Mouse (Mus musculus) left cerebral cortex, adult 9 months (tissue): ENCODE measurements at regions not wholly inside any gene's neighbourhood (a gene's known extent, or its start where the extent isn't known, plus 50 kb on each side); places are given as distances from the start of the nearest gene placed in this dataset.

Source experiments
- DNase-seq, 2 experiments: peaks; one replicate each; pipeline ENCODE4 v3.0.0; 2022; ENCODE audit warnings: low spot score in 2 of 2

GRCm38 (mm10) chr17:3962176-3962575, 266.1 kb upstream of the Nox3 start:
- no peak for DNase-seq

- no peak for DNase-seq
Measured at GRCm38 (mm10) chr17:3946540-3946939, 250.5 kb upstream of the Nox3 start.

GRCm38 (mm10) chr17:3936361-3936760, 240.3 kb upstream of the Nox3 start:
- no peak for DNase-seq

DNA sequence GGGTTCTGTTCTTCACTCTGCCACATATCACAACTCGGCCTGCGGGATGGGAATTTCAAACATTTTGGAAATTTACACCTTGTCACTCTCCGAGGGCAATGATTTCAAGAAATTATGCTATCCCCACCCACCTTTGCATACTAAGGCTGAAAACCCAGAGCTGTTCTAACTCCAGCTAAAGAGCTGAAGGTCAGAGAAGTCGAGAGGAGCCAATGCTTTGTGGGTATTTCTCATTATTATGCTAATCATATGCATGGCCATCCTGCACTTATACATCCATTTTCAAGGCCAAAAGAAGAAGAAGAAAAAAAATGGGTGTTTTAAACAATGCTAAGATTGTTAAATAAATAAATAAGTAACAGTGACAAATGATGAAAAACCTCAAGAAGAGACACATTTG, 237.1 kb upstream of the Nox3 start:
- no peak for DNase-seq

DNA sequence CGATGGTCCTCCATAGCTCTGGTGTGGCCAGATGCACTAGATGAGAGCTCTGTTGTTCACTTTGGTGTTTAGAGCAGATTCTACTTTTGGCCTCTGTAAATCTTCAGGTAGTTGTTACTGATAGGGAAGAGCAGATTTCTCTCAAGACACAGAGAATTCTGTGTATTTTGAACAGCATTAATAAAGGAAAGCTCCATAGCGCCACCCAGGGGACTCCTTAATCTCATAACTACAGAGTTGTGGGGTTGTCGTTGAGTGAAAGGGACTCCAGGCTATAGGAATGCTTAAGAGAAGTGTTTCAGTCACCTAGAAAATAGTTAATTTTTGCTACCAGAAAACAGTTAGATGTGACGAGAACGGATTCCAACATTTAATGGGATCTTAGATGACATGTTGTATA, 236.0 kb upstream of the Nox3 start:
- no peak for DNase-seq

DNA sequence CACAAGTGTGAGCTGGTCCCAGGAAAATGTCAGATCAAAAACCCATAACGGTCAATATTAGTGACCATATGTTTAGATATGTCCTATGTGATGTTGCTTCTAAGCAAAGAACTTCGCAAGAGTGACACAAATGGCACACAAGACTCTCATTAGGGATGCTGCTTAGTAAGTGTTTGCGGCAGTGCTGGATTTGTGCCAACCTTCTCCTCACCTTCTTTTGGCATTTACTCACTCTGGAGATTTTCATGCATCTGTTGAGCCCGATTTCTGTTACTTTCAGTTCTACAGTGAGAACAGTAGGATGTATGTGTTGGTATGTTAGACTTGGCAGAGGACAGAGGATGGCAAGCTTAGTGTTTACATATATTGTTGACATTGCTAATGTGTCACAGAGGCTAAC, 231.0 kb upstream of the Nox3 start:
- no peak for DNase-seq

GRCm38 (mm10) chr17:3920282-3920681, 224.2 kb upstream of the Nox3 start:
- no peak for DNase-seq

DNA sequence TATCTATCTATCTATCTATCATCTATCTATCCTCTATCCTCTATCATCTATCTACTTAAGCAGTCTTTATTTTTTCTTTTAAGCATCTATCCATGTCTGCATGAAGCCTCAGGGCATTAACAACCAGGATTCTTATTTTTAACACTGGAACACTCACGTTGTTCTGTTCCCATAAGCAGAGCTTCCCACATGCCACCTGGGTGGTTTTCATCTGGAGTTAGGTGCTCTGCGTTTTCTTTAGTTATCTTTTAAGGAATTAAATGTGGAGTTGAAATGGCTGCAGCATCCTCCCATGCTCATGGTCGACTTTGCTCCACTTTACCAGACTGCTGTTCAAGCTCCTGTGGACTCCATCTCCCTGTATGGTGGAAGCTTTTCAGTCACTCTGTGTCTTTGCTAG, 196.8 kb upstream of the Nox3 start:
- DNase-seq = peak; percentile 10 to 64

- no peak for DNase-seq
Measured at GRCm38 (mm10) chr17:3883146-3883545, 187.1 kb upstream of the Nox3 start.

DNA sequence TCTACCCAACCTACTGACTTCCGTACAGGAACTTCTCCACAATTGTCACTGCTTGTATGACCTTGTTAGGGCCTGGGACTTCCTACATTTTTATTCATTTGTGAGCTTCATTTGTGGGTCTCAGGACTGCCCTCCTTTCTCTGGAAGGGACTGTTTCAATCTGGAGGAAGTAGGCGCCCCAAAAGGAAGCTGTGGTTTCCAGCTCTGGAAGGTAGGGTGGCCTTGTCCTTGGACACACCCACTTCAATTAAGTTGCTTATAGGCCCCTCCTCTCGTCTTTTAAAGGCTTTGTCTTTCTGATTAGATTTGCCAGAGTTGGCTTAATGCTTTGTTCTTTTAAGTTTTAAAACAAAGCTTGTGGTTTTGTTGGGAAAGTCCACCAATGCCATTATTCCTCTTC, 183.0 kb upstream of the Nox3 start:
- DNase-seq = no peak

- DNase-seq = no peak
Measured at GRCm38 (mm10) chr17:3869459-3870194, 173.6 kb upstream of the Nox3 start.

GRCm38 (mm10) chr17:3862384-3862783, 166.3 kb upstream of the Nox3 start:
- DNase-seq = no peak

DNA sequence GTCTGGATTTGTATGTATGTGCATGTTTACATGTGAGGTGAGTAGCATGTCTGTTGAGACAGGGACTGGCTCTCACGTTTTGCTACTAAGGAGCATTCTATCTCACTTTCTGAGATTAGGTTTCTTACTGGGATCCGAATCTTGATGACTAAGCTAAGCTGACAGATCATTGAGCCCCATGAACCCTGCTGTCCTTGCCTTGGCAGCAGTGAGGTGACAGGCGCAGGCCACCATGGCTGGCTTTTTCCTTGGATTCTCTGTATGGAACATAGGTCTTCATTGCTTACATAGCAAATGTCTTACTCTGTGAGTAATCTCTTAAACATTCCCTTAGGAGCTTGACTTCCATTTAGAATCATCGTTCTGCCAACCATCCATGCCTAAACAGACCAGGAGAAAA, 140.3 kb upstream of the Nox3 start:
- no peak for DNase-seq

DNA sequence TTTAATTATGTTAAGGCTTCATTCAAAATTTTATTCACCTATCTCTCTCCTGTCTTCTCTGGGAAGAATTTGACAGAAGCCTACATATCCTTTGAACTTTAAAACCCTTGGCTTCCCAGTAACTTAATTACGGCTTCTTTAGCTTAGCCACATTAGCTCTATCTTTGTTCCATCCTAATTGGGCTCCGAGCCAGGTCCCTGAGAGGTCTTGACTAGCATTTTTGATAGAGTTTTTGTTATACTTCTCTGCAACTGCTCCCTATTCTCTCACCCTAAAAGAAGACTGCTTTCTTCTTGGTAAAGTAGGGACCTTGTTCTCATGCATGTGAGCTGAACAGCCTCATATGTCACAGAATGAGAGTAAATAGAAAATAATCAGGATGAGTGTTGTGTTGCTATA, 115.1 kb upstream of the Nox3 start:
- no peak for DNase-seq

DNA sequence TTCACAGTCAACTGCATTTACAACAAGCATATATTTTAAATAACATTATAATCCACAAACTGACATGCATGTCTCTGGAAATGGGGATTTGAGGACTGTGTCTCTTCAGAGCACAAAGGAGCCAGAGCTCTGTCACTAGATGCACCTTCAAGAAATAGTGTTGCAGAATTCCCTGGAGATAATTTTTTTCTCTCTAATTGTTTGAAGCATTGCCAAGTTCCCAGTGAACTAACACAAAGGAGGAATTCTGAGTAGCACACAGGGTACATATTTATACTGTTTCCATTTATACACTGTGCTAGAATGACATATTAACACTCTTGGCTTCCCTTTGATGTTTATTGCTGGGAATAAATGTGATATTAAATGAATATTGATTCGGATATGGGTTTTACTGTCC, 107.4 kb upstream of the Nox3 start:
- no peak for DNase-seq

DNA sequence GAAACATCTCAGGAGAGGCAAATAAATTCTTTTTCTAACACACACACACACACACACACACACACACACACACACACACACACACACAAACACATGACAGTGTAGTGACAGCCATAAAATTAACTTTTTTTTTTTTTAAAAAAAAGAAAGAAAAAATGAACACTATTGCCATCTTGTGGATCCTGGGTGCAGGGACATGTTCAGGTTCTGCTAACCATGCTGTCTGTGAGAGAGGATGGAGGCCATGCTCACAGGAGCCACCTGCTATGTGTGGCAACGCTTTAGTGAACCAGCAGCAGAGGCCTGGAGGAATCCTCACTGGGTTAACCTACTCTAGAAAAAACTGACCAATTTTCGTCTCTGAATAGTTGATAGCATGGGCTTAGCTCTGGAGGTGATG, 96.5 kb upstream of the Nox3 start:
- peak in 1 of 2 experiments; percentile 11 for DNase-seq

GRCm38 (mm10) chr17:3782156-3782555, 86.1 kb upstream of the Nox3 start:
- DNase-seq = no peak

GRCm38 (mm10) chr17:3777691-3778090, 81.6 kb upstream of the Nox3 start:
- no peak for DNase-seq

- DNase-seq = no peak
Measured at GRCm38 (mm10) chr17:3747808-3748335, 51.8 kb upstream of the Nox3 start.
